Mouse (Mus musculus) cerebellum, postnatal 4 days (tissue): ENCODE measurements around the gene Umps.

Experiments used
- DNase-seq, 2 experiments: peaks; one replicate each; pipeline ENCODE4 v3.0.0; 2022; ENCODE audit warnings: low spot score in 2 of 2, mixed read lengths in 1 of 2

Umps gene

GRCm38 (mm10) chr16:33966538-33967282 is at the start of gene Umps:
Gene Umps (minus strand): TSS chr16:33967038.
- DNase-seq: peak; percentile 73 to 89

- DNase-seq: no peak
Observed at GRCm38 (mm10) chr16:34011991-34012845, 45.4 kb upstream of the Umps start.

GRCm38 (mm10) chr16:34009567-34009966 is 42.7 kb upstream of the Umps start:
- no peak for DNase-seq

GRCm38 (mm10) chr16:34005986-34006385 is 39.1 kb upstream of the Umps start:
- no peak for DNase-seq

GRCm38 (mm10) chr16:34004128-34004578 is 37.3 kb upstream of the Umps start:
- peak; percentile 41 to 81 for DNase-seq

- peak in 1 of 2 experiments; percentile 13 for DNase-seq
Observed at GRCm38 (mm10) chr16:34003566-34004127, 36.8 kb upstream of the Umps start.

GRCm38 (mm10) chr16:34000715-34001114 is 33.9 kb upstream of the Umps start:
- DNase-seq: no peak

- peak in 1 of 2 experiments; percentile 51 for DNase-seq
Observed at GRCm38 (mm10) chr16:33999388-33999787, 32.5 kb upstream of the Umps start.

- DNase-seq: no peak
Observed at GRCm38 (mm10) chr16:33998011-33998410, 31.2 kb upstream of the Umps start.

GRCm38 (mm10) chr16:33996030-33996429 is 29.2 kb upstream of the Umps start:
- peak in 1 of 2 experiments; percentile 52 for DNase-seq

GRCm38 (mm10) chr16:33995496-33995895 is 28.7 kb upstream of the Umps start:
- no peak for DNase-seq

- no peak for DNase-seq
Observed at GRCm38 (mm10) chr16:33994321-33994720, 27.5 kb upstream of the Umps start.

- no peak for DNase-seq
Observed at GRCm38 (mm10) chr16:33990712-33991111, 23.9 kb upstream of the Umps start.

- DNase-seq: no peak
Observed at GRCm38 (mm10) chr16:33989106-33989505, 22.3 kb upstream of the Umps start.

- peak in 1 of 2 experiments; percentile 33 for DNase-seq
Observed at GRCm38 (mm10) chr16:33988358-33989012, 21.6 kb upstream of the Umps start.

- no peak for DNase-seq
Observed at GRCm38 (mm10) chr16:33986993-33987392, 20.2 kb upstream of the Umps start.

GRCm38 (mm10) chr16:33985372-33985771 is 18.5 kb upstream of the Umps start:
- no peak for DNase-seq

GRCm38 (mm10) chr16:33983712-33984111 is 16.9 kb upstream of the Umps start:
- DNase-seq: no peak

GRCm38 (mm10) chr16:33979855-33980254 is 13.0 kb upstream of the Umps start:
- no peak for DNase-seq

GRCm38 (mm10) chr16:33967283-33967640 is 424 bp upstream of the Umps start:
- DNase-seq: no peak

GRCm38 (mm10) chr16:33965878-33966537 is 830 bp downstream of the Umps start:
- DNase-seq: no peak
